In the genomic region with DNA sequence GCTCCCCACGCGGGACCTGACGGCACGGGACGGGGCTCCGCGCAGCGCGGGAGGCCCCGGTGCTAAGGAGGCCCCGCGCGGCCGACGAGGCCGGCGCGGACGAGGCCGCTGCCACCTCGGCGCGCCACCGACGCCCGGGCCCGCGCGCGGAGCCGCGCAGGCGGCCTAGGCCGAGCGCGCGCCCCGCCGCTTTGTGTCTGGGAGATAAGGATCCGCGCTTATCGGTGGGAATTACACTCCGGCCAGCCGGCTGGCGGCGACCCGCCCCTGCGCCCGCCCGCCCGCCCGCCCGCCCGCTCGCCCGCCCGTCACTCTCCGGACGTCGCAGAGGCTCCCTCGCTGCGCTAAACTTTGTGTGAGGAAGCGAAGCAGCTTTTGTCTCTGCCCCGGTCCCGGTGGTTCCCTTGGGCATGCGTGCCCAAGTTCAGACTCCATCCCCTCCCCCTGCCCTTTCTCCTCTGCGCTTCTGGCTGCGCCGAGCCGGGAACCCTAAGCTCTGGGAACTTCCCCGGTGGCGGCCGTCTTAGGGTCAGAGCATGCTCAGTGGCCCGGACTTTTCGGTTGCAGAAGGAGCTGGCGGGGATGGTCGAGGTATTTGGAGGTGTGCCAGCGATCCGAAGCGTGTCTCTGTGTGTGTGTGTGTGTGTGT, we compare ENCODE assay signal across 8 mouse cellular contexts. TPM values are rescaled to one million over a fixed set of nuclear protein-coding genes. Genes with fewer than 3 reads are reported as not detected.
DNase-seq lines count a peak whose midpoint lies in the region; ATAC-seq and TF ChIP-seq lines count a peak whose summit lies in the region.

No protein-coding gene starts in this region.

- DNase-seq in CH12.LX (ENCODE audit: extremely low read depth): peak; percentile 57
- DNase-seq in brain, embryonic 14.5 days (ENCODE audit: low read depth): peak; percentile 88
- DNase-seq in kidney, postnatal 10 days: peak; percentile 88
- DNase-seq in lung, adult 2 months: peak; percentile 76
- peak; percentile 78 for DNase-seq in testis, postnatal 14 days (ENCODE audit: low spot score)

- in situ Hi-C loops in CH12.LX (cut with MboI; ENCODE audit: low pct_ligation_motif_present, low pct_unique_long_range_greater_than_20kb, low sequenced_read_pairs): no loop called here

- peak overlapping the region; percentile 66 for H3K27ac ChIP-seq in CH12.LX (ENCODE audit: insufficient read depth, low read depth)
- H3K27ac ChIP-seq in heart, embryonic 13.5 days (replicated peaks): peak overlapping the region; percentile 100

- peak overlapping the region; percentile 96 for H3K9ac ChIP-seq in CH12.LX (ENCODE audit: insufficient read depth, low read depth)
- peak overlapping the region; percentile 99 for H3K9ac ChIP-seq in heart, embryonic 13.5 days

- peak overlapping the region; percentile 59 to 72 (median 60) for H3K4me3 ChIP-seq in CH12.LX (replicated peaks in 1 of 3; ENCODE audit: low read depth in 2 of 3, low read length in 2 of 3, poor library complexity in 1 of 3)
- peak overlapping the region; percentile 80 for H3K4me3 ChIP-seq in heart, embryonic 13.5 days
- H3K4me3 ChIP-seq in lung, adult 2 months (replicated peaks; ENCODE audit: extremely low read depth, low read depth, low read length): peak overlapping the region; percentile 87

- dilution Hi-C loops in CH12.LX (cut with MboI; ENCODE audit: extremely low pct_ligation_motif_present, extremely low pct_unique_long_range_greater_than_20kb, low sequenced_read_pairs): no loop called here

- no peak; the same call in 1 of the 2 replicates for TF ChIP-seq POLR2A in CH12.LX (IDR thresholded peaks at IDR 0.05; ENCODE audit: low read depth, low read length)
- 0 out of 2 replicates have a peak, but pooled peaks have one; percentile 2 for TF ChIP-seq POLR2A in brain, embryonic 14.5 days (IDR thresholded peaks at IDR 0.05; ENCODE audit: borderline replicate concordance, extremely low read depth, insufficient read depth, insufficient read length, poor library complexity, severe bottlenecking)
- no peak for TF ChIP-seq POLR2A in lung, adult 2 months (IDR thresholded peaks at IDR 0.05; ENCODE audit: borderline replicate concordance, extremely low read depth, low read depth, low read length)

- TF ChIP-seq RAD21 in CH12.LX (IDR thresholded peaks at IDR 0.05; ENCODE audit: low read depth, low read length): no peak

- H3K27me3 ChIP-seq in CH12.LX (replicated peaks): no peaks in the 10 kb centered on the region
- H3K27me3 ChIP-seq in heart, embryonic 13.5 days (replicated peaks): no peaks in the 10 kb centered on the region

- peak overlapping the region; percentile 94 for H3K4me2 ChIP-seq in CH12.LX (ENCODE audit: insufficient read depth, low read depth, poor library complexity, severe bottlenecking)
- H3K4me2 ChIP-seq in heart, embryonic 13.5 days: peak overlapping the region; percentile 72

- peaks cover 0 to 24% of the 10 kb centered on the region in 2 experiments for H3K36me3 ChIP-seq in CH12.LX (replicated peaks in 1 of 2; ENCODE audit: control insufficient read depth in 1 of 2, insufficient read depth in 1 of 2, low read length in 1 of 2)
- H3K36me3 ChIP-seq in heart, embryonic 13.5 days: peaks cover 6% of the 10 kb centered on the region

- peaks cover 8 to 30% of the 10 kb centered on the region in 2 experiments for H3K4me1 ChIP-seq in CH12.LX (ENCODE audit: control insufficient read depth in 1 of 2, insufficient read depth in 2 of 2)
- H3K4me1 ChIP-seq in heart, embryonic 13.5 days: peaks cover 62% of the 10 kb centered on the region
- peaks cover 11% of the 10 kb centered on the region for H3K4me1 ChIP-seq in lung, adult 2 months (ENCODE audit: control insufficient read depth, insufficient read depth, low read length)

- TF ChIP-seq CTCF in CH12.LX (conservative IDR thresholded peaks at IDR 0.05 in 1 of 2, IDR thresholded peaks at IDR 0.05 in 1 of 2; ENCODE audit: low read depth in 2 of 2, low read length in 2 of 2): no peak
- TF ChIP-seq CTCF in brain, embryonic 14.5 days (IDR thresholded peaks at IDR 0.05; ENCODE audit: borderline replicate concordance, extremely low read depth, insufficient read depth, insufficient read length): no peak
- TF ChIP-seq CTCF in lung, adult 2 months (IDR thresholded peaks at IDR 0.05; ENCODE audit: insufficient read depth, low read length): no peak

- peaks cover 30% of the 10 kb centered on the region for H3K79me2 ChIP-seq in CH12.LX (replicated peaks; ENCODE audit: control insufficient read depth, extremely low read depth, insufficient read depth, poor library complexity, severe bottlenecking)

- no peak for TF ChIP-seq EP300 in CH12.LX (IDR thresholded peaks at IDR 0.05; ENCODE audit: low read length)

- WGBS in heart, embryonic 13.5 days: under 1% methylated on average over 70 of the region's 80 CpGs
- under 1% methylated on average over 80 of the region's 80 CpGs for WGBS in lung, adult 2 months

- ATAC-seq in erythroid progenitor cell, adult 5-6 weeks (replicated peaks; ENCODE audit: low FRiP score, poor library complexity, severe bottlenecking): peak; percentile 60
- peak; percentile 41 for ATAC-seq in heart, embryonic 13.5 days (ENCODE audit: extremely low read depth, insufficient number of reproducible peaks, low FRiP score, low TSS enrichment)
- ATAC-seq in neutrophil, adult 5-6 weeks (ENCODE audit: extremely low read depth, insufficient number of reproducible peaks, low FRiP score, poor library complexity, severe bottlenecking): peak; percentile 34

- H3K9me3 ChIP-seq in CH12.LX (replicated peaks; ENCODE audit: low read length): no peaks in the 10 kb centered on the region
- no peaks in the 10 kb centered on the region for H3K9me3 ChIP-seq in heart, embryonic 13.5 days

TF ChIP-seq in CH12.LX, 34 proteins besides CTCF, POLR2A, EP300 and RAD21:
- TF ChIP-seq NRF1 (IDR thresholded peaks at IDR 0.05; ENCODE audit: low read depth, low read length): peak; percentile 81
- TF ChIP-seq ZNF384 (IDR thresholded peaks at IDR 0.05; ENCODE audit: low read depth, low read length): no peak
- no peak for TF ChIP-seq MXI1 (IDR thresholded peaks at IDR 0.05; ENCODE audit: low read depth, low read length)
- TF ChIP-seq IRF4 (IDR thresholded peaks at IDR 0.05; ENCODE audit: low read depth, low read length): peak; percentile 25; the same call in 1 of the 2 replicates
- TF ChIP-seq SMC3 (IDR thresholded peaks at IDR 0.05; ENCODE audit: low read depth, low read length): no peak
- no peak for TF ChIP-seq JUND (conservative IDR thresholded peaks at IDR 0.05; ENCODE audit: low read depth, low read length)
- 0 out of 2 replicates have a peak, but pooled peaks have one; percentile 5 for TF ChIP-seq BHLHE40 (IDR thresholded peaks at IDR 0.05; ENCODE audit: low read depth, low read length)
- 0 out of 2 replicates have a peak, but pooled peaks have one; percentile 2 for TF ChIP-seq NELFE (IDR thresholded peaks at IDR 0.05; ENCODE audit: low read depth, low read length)
- no peak for TF ChIP-seq KAT2A (IDR thresholded peaks at IDR 0.05; ENCODE audit: insufficient replicate concordance, low read length)
- peak; percentile 65; the same call in 1 of the 2 replicates for TF ChIP-seq UBTF (IDR thresholded peaks at IDR 0.05; ENCODE audit: low read depth, low read length)
- TF ChIP-seq TCF12 (IDR thresholded peaks at IDR 0.05; ENCODE audit: low read depth, low read length): 0 out of 2 replicates have a peak, but pooled peaks have one; percentile 43
- no peak for TF ChIP-seq MYC (IDR thresholded peaks at IDR 0.05; ENCODE audit: low read depth, low read length)
- TF ChIP-seq POLR2AphosphoS2 (IDR thresholded peaks at IDR 0.05; ENCODE audit: low read depth, low read length): no peak

RNA-seq across cellular contexts. Expression of gene Smad5, which starts 0.5 kb away (rescaled TPM):
- total RNA-seq in CH12.LX (2012; rRNA removed) (3.9 and 4.3 TPM in 2 replicates), CH12.LX (2014; rRNA removed) (4.4 and 6.1 TPM in 2 replicates)
- polyA plus RNA-seq in CH12.LX (2012; ENCODE audit: insufficient read length, low read depth): 7.4 and 8.3 TPM in 2 replicates
- 57.2 and 57.5 TPM in 2 replicates for polyA plus RNA-seq in brain, embryonic 14.5 days (2012; rRNA removed)
- total RNA-seq in erythroid progenitor cell, adult 5-6 weeks (2015; ENCODE audit: low replicate concordance): 2.5 and 18.4 TPM in 2 replicates
- total RNA-seq in erythroid progenitor cell, adult 5-6 weeks (2017; ENCODE audit: low replicate concordance): 5.1 and 12.5 TPM in 2 replicates
- polyA plus RNA-seq in heart, embryonic 13.5 days (2015; fragmentation: Nextera tagmentation; extraction: Ambion mirVana): 16.0 and 16.7 TPM in 2 replicates
- 20.3 and 27.1 TPM in 2 replicates for polyA plus RNA-seq in lung, adult 2 months (2012; rRNA removed)
- 15.3 and 21.6 TPM in 2 replicates for total RNA-seq in neutrophil, adult 5-6 weeks (2017)

RNA-seq across cellular contexts. Expression of gene Gm45623, which starts 50.3 kb away (rescaled TPM):
- not detected in 2 replicates for total RNA-seq in CH12.LX (2012; rRNA removed)
- total RNA-seq in CH12.LX (2014; rRNA removed): not detected in 2 replicates
- polyA plus RNA-seq in CH12.LX (2012; ENCODE audit: insufficient read length, low read depth): not detected in 2 replicates
- 1.4 and 1.8 TPM in 2 replicates for polyA plus RNA-seq in brain, embryonic 14.5 days (2012; rRNA removed)
- not detected in 2 replicates for total RNA-seq in erythroid progenitor cell, adult 5-6 weeks (2015; ENCODE audit: low replicate concordance)
- not detected in 2 replicates for total RNA-seq in erythroid progenitor cell, adult 5-6 weeks (2017; ENCODE audit: low replicate concordance)
- 0.27 and 0.39 TPM in 2 replicates for polyA plus RNA-seq in heart, embryonic 13.5 days (2015; fragmentation: Nextera tagmentation; extraction: Ambion mirVana)
- polyA plus RNA-seq in lung, adult 2 months (2012; rRNA removed): 0.07 and 0.12 TPM in 2 replicates
- total RNA-seq in neutrophil, adult 5-6 weeks (2017): not detected in 2 replicates

Comparison
In these comparisons a context has a peak if more than half of its experiments do, and no peak if none do; other contexts are left out.
1. Peak in every context shown above with its lines: DNase-seq, ATAC-seq, H3K4me3 ChIP-seq and H3K27ac ChIP-seq.